Mouse (Mus musculus) midbrain, embryonic 11.5 days (tissue): ENCODE results near the gene Rai1. TPM values are rescaled to one million over a fixed set of nuclear protein-coding genes. Genes with fewer than 3 reads are reported as not detected.
A peak's percentile ranks its signal among the peaks of the same experiment; 100 is the strongest.

Experiments
- ATAC-seq: fragments of 200-750 bp; cut with Nextera tagmentation; 2 replicates; pipeline ENCODE4 v1.8.0; 2017; ENCODE audit warnings: moderate TSS enrichment, moderate library complexity; ENCODE audit not compliant: low FRiP score
- DNase-seq: peaks from one replicate; pipeline ENCODE4 v3.0.0; 2015; ENCODE audit warnings: low spot score; ENCODE audit errors: missing footprints
- H3K27ac ChIP-seq: fragments of 300-500 bp; sonication (generic); 2 replicates; pipeline ENCODE4 v1.5.1; 2014; ENCODE audit warnings: low read depth, low read length
- H3K27me3 ChIP-seq: fragments of 300-500 bp; sonication (generic); 2 replicates; pipeline ENCODE4 v1.6.1; 2014; ENCODE audit warnings: mild to moderate bottlenecking, low read length, moderate library complexity, mixed read lengths; ENCODE audit not compliant: control insufficient read depth, insufficient read depth
- H3K36me3 ChIP-seq: fragments of 300-500 bp; sonication (generic); 2 replicates; pipeline ENCODE4 v1.6.1; 2014; ENCODE audit warnings: mild to moderate bottlenecking, low read length, moderate library complexity, mixed read lengths; ENCODE audit not compliant: control insufficient read depth, insufficient read depth
- H3K4me1 ChIP-seq: fragments of 300-500 bp; sonication (generic); 2 replicates; pipeline ENCODE4 v1.6.1; 2014; ENCODE audit warnings: low read length; ENCODE audit not compliant: control insufficient read depth, insufficient read depth
- H3K4me2 ChIP-seq: fragments of 300-500 bp; sonication (generic); 2 replicates; pipeline ENCODE4 v1.6.1; 2014; ENCODE audit warnings: mild to moderate bottlenecking, moderate library complexity
- H3K4me3 ChIP-seq: fragments of 300-500 bp; sonication (generic); 2 replicates; pipeline ENCODE4 v1.5.1; 2014; ENCODE audit warnings: low read depth, low read length
- H3K9ac ChIP-seq: fragments of 300-500 bp; sonication (generic); 2 replicates; pipeline ENCODE4 v1.6.1; 2014; ENCODE audit warnings: low read length
- H3K9me3 ChIP-seq: fragments of 300-500 bp; sonication (generic); 2 replicates; pipeline ENCODE4 v1.6.1; 2016; ENCODE audit warnings: low read length; ENCODE audit not compliant: control insufficient read depth
- WGBS: fragments of 180-500 bp; shearing (Covaris S2); extraction: QIAGEN DNeasy Blood & Tissue Kit; methylation state at CpG from one replicate; pipeline ENCODE4 v1.1.7; 2014; 5-methylcytosine and 5-hydroxymethylcytosine counted together
- microRNA-seq: library from miRNA; unstranded; fragments of <30 nt; microRNA quantifications from one replicate; pipeline ENCODE4, GENCODE M21; 2017
- polyA plus RNA-seq: library from polyadenylated mRNA; unstranded; fragments of >200 nt; fragmentation: Nextera tagmentation; extraction: Ambion mirVana; gene quantifications from 2 replicates; pipeline ENCODE4 v1.2.1, GENCODE M21; 2014

The Rai1 gene
- polyA plus RNA-seq, 1 experiment from 2014 or later, result 23.9 TPM

- no peaks in the 10 kb centered on the region for H3K36me3 ChIP-seq
- H3K9ac ChIP-seq, result no peak overlapping the region
- no peak overlapping the region for H3K4me3 ChIP-seq
- ATAC-seq (no peak), DNase-seq (no peak)
- H3K27me3 ChIP-seq, result no peaks in the 10 kb centered on the region
- no peak overlapping the region for H3K4me2 ChIP-seq
- H3K9me3 ChIP-seq, result no peaks in the 10 kb centered on the region
- H3K27ac ChIP-seq, result no peak overlapping the region
- 69% methylated on average over 11 of the region's 11 CpGs for WGBS
- peaks cover 8% of the 10 kb centered on the region for H3K4me1 ChIP-seq
These were observed 139.8 kb downstream of the Rai1 start for GRCm38 (mm10) chr11:60244503-60245143.

DNA sequence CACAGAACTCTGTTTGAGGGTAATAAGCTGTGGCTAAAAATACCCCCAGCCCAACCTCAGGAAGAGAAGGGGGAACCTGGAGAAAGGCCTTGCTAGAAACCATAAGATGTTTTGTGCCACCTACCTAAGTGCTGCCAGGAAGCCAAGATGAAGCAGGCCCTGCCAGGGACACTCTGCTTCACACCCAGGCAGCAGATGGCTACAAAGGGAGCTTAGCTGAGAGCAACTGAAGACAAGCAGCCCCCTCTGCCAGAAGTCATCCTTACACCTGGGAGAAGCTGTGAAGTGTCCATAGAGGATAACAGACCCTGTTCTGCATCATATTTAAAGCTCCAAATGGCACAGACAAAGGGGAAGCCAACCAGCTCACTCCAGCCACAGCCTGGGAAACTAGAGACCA, 141.3 kb downstream of the Rai1 start:
- H3K4me1 ChIP-seq, result peaks cover 8% of the 10 kb centered on the region
- DNase-seq (no peak), ATAC-seq (no peak)
- H3K9me3 ChIP-seq, result no peaks in the 10 kb centered on the region
- no peak overlapping the region for H3K9ac ChIP-seq
- no peaks in the 10 kb centered on the region for H3K36me3 ChIP-seq
- H3K27me3 ChIP-seq, result no peaks in the 10 kb centered on the region
- H3K27ac ChIP-seq, result no peak overlapping the region
- H3K4me3 ChIP-seq, result no peak overlapping the region
- no peak overlapping the region for H3K4me2 ChIP-seq

- WGBS, result 62% methylated on average over 5 of the region's 5 CpGs
- DNase-seq, result no peak
- H3K4me2 ChIP-seq, result no peak overlapping the region
- no peak overlapping the region for H3K9ac ChIP-seq
- no peaks in the 10 kb centered on the region for H3K36me3 ChIP-seq
- no peak for ATAC-seq
- no peak overlapping the region for H3K4me3 ChIP-seq
- no peaks in the 10 kb centered on the region for H3K9me3 ChIP-seq
- H3K27me3 ChIP-seq, result no peaks in the 10 kb centered on the region
- peak overlapping the region; percentile 1; the same call in 1 of the 2 replicates for H3K27ac ChIP-seq
- H3K4me1 ChIP-seq, result peaks cover 8% of the 10 kb centered on the region
These were observed 143.1 kb downstream of the Rai1 start for GRCm38 (mm10) chr11:60247753-60248550.

Small RNA genes lying within 50 kb of the gene (microRNA-seq; reads per million reads assigned to microRNA genes)
- not detected for gene Mir6921
- gene Mir6922, result not detected

Other genes with a start within 250 kb of the Rai1 start
- gene Med9, start 156.8 kb upstream of the Rai1 start, polyA plus RNA-seq, result 43.3 and 49.3 TPM in 2 replicates
- 0.68 and 0.75 TPM in 2 replicates for gene Rasd1, start 140.1 kb upstream of the Rai1 start, polyA plus RNA-seq
- 5.8 and 6.0 TPM in 2 replicates for gene Pemt, start 58.5 kb upstream of the Rai1 start, polyA plus RNA-seq
- gene Srebf1, start 117.6 kb downstream of the Rai1 start, polyA plus RNA-seq, result 38.3 and 41.1 TPM in 2 replicates
- gene Tom1l2, start 247.9 kb downstream of the Rai1 start, polyA plus RNA-seq, result 12.1 and 12.8 TPM in 2 replicates
- gene Drc3, start 248.3 kb downstream of the Rai1 start, polyA plus RNA-seq, result 2.0 and 2.4 TPM in 2 replicates